Mouse (Mus musculus) Patski (cell line): ENCODE measurements at regions not wholly inside any gene's neighbourhood (a gene's known extent, or its start where the extent isn't known, plus 50 kb on each side); places are given as distances from the start of the nearest gene placed in this dataset.

Experiments used
- ATAC-seq: fragments of 100-300 bp; one replicate; pipeline ENCODE4 v1.8.0; 2021
- CTCF ChIA-PET: fragments of 350-600 bp; sonication (Branson Sonifier 250); formaldehyde crosslinking; loops from one replicate; lab custom pipeline; 2022; ENCODE audit warnings: inconsistent platforms; lab: Charles Lee
- POLR2A ChIA-PET: fragments of 350-600 bp; sonication (Branson Sonifier 250); formaldehyde crosslinking; loops from one replicate; lab custom pipeline; 2022; ENCODE audit warnings: antibody characterized with exemption, inconsistent platforms; lab: Charles Lee
- DNase-seq: peaks from one replicate; pipeline ENCODE4 v3.0.0-alpha.2; 2011; ENCODE audit warnings: low read depth, low spot score
- H3K27me3 ChIP-seq: fragments of 371-371 bp; one replicate; pipeline ENCODE4 v1.5.1; 2021
- CTCF ChIP-seq: fragments of 100-300 bp; IDR thresholded peaks from one replicate; pipeline ENCODE4 v1.5.1; 2021
- in situ Hi-C: fragments of 300-500 bp; cut with MboI; formaldehyde crosslinking; loops from 3 replicates; pipeline ENCODE4 v1.11.1; 2018; ENCODE audit warnings: low pct_unique_long_range_greater_than_20kb, mixed read lengths

- TF ChIP-seq CTCF, result no peak
- in situ Hi-C loops, result no loop called here
- DNase-seq (no peak), ATAC-seq (no peak)
- ChIA-PET POLR2A (no interaction called here), CTCF (no interaction called here)
- peaks cover 21% of the 10 kb centered on the region for H3K27me3 ChIP-seq
Observed at GRCm38 (mm10) chr15:59954345-59954744, 62.1 kb downstream of the 4933412E24Rik start.

GRCm38 (mm10) chr15:59953857-59954256 is 62.6 kb downstream of the 4933412E24Rik start:
- TF ChIP-seq CTCF, result no peak

GRCm38 (mm10) chr15:59950617-59951216 is 65.7 kb downstream of the 4933412E24Rik start:
- TF ChIP-seq CTCF, result no peak
- in situ Hi-C loops, result no loop called here
- DNase-seq (no peak), ATAC-seq (no peak)
- ChIA-PET CTCF (no interaction called here), POLR2A (interaction anchor here (0.7 kb wide), 1 partner anchor 14 kb away, joined by 3 read pairs; no protein-coding TSS in a partner anchor)
- peaks cover 7% of the 10 kb centered on the region for H3K27me3 ChIP-seq

More at GRCm38 (mm10) chr15:59953857-59954256, 62.6 kb downstream of the 4933412E24Rik start:
- ATAC-seq (no peak), DNase-seq (no peak)
- ChIA-PET POLR2A (no interaction called here), CTCF (no interaction called here)
- in situ Hi-C loops, result no loop called here
- H3K27me3 ChIP-seq, result peaks cover 21% of the 10 kb centered on the region

GRCm38 (mm10) chr15:59945208-59945607 is 71.2 kb downstream of the 4933412E24Rik start:
- TF ChIP-seq CTCF, result no peak
- CTCF ChIA-PET, result no interaction called here
- peaks cover 6% of the 10 kb centered on the region for H3K27me3 ChIP-seq
- DNase-seq, result no peak
- POLR2A ChIA-PET, result no interaction called here
- in situ Hi-C loops, result no loop called here
- no peak for ATAC-seq

- no peak for TF ChIP-seq CTCF
- peaks cover 12% of the 10 kb centered on the region for H3K27me3 ChIP-seq
- DNase-seq, result no peak
- ChIA-PET POLR2A (no interaction called here), CTCF (no interaction called here)
- ATAC-seq, result no peak
- in situ Hi-C loops, result no loop called here
Observed at GRCm38 (mm10) chr15:59936486-59936885, 79.9 kb downstream of the 4933412E24Rik start.

GRCm38 (mm10) chr15:59913860-59914259 is 102.6 kb downstream of the 4933412E24Rik start:
- no peak for TF ChIP-seq CTCF
- ChIA-PET POLR2A (no interaction called here), CTCF (interaction anchor here (1.1 kb wide), 2 partner anchors 13 to 18 kb away, joined by 3 to 4 read pairs; no protein-coding TSS in a partner anchor)
- ATAC-seq (no peak), DNase-seq (no peak)
- H3K27me3 ChIP-seq, result no peaks in the 10 kb centered on the region
- in situ Hi-C loops, result no loop called here

GRCm38 (mm10) chr15:59908300-59908699 is 108.1 kb downstream of the 4933412E24Rik start:
- DNase-seq (no peak), ATAC-seq (no peak)
- H3K27me3 ChIP-seq, result no peaks in the 10 kb centered on the region
- ChIA-PET CTCF (interaction anchor here (0.9 kb wide), 1 partner anchor 13 kb away, joined by 3 read pairs; no protein-coding TSS in a partner anchor), POLR2A (no interaction called here)
- TF ChIP-seq CTCF, result no peak
- in situ Hi-C loops, result no loop called here

GRCm38 (mm10) chr15:59905832-59906797 is 110.3 kb downstream of the 4933412E24Rik start:
- ATAC-seq (no peak), DNase-seq (no peak)
- in situ Hi-C loops, result no loop called here
- peaks cover 2% of the 10 kb centered on the region for H3K27me3 ChIP-seq
- ChIA-PET CTCF (interaction anchor here (0.7 kb wide), 1 partner anchor 21 kb away, joined by 3 read pairs; no protein-coding TSS in a partner anchor), POLR2A (no interaction called here)
- peak; percentile 67 for TF ChIP-seq CTCF

- ChIA-PET CTCF (interaction anchor here (1.4 kb wide), 1 partner anchor 28 kb away, joined by 3 read pairs; no protein-coding TSS in a partner anchor), POLR2A (no interaction called here)
- H3K27me3 ChIP-seq, result peaks cover 2% of the 10 kb centered on the region
- DNase-seq (no peak), ATAC-seq (no peak)
- no peak for TF ChIP-seq CTCF
- in situ Hi-C loops, result no loop called here
Observed at GRCm38 (mm10) chr15:59904741-59905140, 111.7 kb downstream of the 4933412E24Rik start.

- ATAC-seq (no peak), DNase-seq (no peak)
- CTCF ChIA-PET, result no interaction called here
- in situ Hi-C loops, result loop anchor here (25.0 kb wide), 1 partner anchor 948 kb away; no protein-coding TSS in a partner anchor
- H3K27me3 ChIP-seq, result no peaks in the 10 kb centered on the region
- POLR2A ChIA-PET, result no interaction called here
- no peak for TF ChIP-seq CTCF
Observed at GRCm38 (mm10) chr15:59888996-59889395, 127.4 kb downstream of the 4933412E24Rik start.
